Mouse (Mus musculus): ENCODE data around the gene Rab11fip5. TPM values are rescaled to one million over a fixed set of nuclear protein-coding genes. Genes with fewer than 3 reads are reported as not detected.

Rab11fip5 gene
- polyA plus RNA-seq, 1 experiment, result 22.4 TPM

DNA sequence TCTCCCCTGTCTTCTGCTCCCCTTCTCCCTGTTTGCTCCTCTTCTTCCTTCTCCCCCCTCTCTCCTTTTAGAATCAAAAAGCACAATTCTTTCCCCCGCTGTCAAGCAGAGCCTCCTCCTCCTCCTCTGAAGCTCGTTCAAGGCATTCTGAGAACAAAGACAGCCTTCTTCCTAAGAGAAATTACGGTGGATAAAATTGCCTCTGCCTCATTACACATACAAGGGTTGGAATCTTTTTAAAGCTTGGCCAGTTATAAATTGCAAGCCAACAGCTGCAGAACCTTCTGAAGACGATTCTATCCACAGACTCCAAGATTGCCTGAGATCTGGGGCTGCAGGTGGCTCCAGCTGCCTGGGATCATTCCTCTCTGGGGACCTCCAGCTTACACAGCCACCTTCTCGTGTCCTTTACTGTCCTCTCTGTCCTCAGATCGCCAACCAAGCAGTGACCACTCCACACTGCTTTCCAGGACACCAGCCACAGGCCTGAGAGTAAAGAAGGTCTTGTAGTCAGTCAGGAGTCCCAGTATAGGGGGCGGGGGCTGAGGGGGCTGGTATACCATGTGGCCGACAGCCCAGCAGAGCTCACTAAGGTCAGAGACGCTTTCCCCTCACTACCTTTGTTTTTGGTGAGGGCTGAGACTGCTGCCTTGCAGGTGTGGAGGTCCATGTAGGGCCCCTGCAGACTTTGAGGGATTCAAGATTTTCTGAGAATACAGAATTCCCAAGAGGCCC, 60.2 kb downstream of the Rab11fip5 start:
- DNase-seq (ENCODE audit: low read depth), result no peak

GRCm38 (mm10) chr6:85307894-85308293, 66.5 kb downstream of the Rab11fip5 start:
- DNase-seq (ENCODE audit: low read depth), result no peak

- no peak for DNase-seq (ENCODE audit: low read depth)
These were observed 68.1 kb downstream of the Rab11fip5 start for GRCm38 (mm10) chr6:85306375-85306774.

DNA sequence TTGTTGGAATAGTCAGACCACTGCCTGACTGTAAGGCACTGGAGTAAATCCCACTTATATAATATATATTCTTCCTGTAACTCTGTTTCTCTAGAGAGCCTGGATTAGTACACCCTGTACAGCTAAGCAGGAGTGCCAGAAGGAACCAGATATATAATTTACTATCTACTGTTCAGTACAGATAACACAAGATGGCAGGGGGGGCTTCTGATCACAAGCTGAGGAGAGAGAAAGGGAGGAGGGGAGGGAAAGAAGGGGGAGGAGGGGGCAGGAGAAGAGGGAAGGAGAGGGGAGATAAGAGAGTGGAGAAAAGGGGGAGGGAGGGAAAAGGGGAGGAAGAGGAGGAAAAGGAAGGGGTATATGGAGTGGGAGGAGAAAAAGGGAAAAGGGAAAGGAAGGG, 68.6 kb downstream of the Rab11fip5 start:
- DNase-seq (ENCODE audit: low read depth), result no peak

DNA sequence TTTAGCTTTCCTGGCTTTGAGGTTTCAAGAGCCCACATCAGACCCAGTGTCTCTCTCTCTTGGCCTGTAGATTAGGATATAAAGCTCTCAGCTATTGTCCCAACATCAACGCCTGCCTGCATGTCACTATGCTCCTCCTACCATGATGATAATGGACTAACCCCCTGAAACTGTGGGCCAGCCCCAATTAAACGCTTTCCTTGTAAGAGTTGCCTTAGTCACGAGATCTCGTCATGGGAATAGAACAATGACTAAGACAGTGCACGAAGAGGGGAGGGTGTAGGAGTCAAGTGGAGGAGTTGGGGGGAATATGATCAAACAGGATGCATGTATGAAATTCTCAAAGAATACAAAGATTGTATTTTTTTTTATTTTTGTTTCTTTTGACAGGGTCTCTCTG, 69.5 kb downstream of the Rab11fip5 start:
- no peak for DNase-seq (ENCODE audit: low read depth)

GRCm38 (mm10) chr6:85302326-85303055, 71.9 kb downstream of the Rab11fip5 start:
- DNase-seq (ENCODE audit: low read depth), result no peak

DNA sequence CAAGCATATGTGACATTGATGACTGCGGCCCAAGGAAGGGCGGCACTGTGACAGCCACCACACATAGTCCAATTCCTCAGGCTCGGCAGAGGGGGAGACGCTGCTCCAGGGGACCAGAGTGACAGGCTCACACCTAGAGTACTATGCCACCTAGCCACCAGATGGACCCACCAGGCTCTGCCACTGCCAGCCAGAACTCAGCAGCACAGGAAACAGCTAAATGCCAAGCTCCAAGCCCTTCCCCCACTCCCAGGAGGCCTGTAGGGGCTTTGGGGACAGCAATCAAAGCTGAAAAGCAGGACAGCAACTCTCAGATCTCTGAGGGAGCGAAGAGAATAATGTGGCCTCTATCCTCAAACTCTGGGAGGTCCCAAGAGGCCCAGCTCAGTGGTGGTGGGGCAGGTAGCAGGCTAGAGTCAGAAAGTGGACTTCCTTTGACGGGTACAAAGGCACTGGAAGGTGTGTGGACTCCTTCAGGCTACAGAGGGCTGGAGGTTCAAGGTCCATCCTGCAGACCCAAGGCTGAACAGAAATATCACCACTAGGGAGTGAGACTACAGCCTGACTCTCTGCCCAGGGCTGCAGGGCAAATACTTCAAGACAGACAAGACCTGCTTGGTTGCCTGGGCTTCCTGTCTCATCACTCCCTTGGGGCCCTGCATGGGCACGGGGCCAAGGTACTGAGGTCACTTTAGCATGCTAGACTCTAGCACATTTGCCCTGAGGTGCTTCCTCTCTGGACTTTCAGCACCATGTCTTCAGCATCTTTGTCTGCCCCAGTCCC, 78.9 kb downstream of the Rab11fip5 start:
- no peak for DNase-seq (ENCODE audit: low read depth)

- DNase-seq (ENCODE audit: low read depth), result no peak
These were observed 80.4 kb downstream of the Rab11fip5 start for GRCm38 (mm10) chr6:85294004-85294379.

GRCm38 (mm10) chr6:85293255-85294003, 81.0 kb downstream of the Rab11fip5 start:
- DNase-seq (ENCODE audit: low read depth), result no peak

DNA sequence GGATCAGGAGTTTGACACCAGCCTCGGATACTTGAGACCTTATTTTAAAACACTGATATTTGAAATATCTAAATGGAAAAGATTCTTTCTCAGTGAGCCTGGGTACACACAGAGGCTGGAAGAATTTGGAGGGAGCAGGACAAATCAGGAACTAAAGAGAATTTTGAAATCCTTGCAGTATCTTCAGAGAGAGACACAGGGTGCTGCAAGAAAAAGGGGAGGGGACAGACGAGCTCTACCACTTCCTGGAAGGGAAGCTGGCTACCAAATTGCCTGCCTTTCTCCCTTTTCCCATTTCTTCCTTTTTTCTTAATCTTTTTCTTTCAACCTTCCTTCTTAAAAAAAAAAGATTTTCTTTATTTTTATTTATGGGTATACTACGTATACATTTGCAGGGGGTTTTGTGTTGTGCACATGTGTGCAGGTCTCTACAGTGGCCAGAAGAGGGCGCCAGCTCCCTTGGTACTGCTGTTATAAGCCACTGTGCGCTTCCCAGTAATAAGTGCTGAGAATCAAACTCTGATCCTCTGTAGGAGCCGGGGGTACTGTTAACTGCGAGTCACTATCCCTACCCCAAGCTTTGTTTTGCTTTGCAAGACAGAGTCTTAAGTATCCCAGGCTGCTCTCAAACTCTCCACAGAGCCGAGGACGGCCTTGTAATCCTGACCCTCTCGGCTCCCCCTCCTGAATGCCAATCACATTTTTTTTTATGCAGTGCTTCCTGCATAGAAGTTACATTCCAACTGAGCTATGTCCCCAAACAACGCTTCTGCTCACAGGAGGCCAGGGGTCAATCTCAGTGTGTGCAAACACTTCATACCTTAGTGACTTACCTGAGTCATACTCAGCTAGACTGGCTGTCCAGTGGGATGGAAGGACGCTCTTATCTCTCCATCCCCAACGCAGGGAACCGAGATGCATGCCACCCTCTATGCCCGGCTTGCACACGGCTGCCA, 83.3 kb downstream of the Rab11fip5 start:
- no peak for DNase-seq (ENCODE audit: low read depth)

DNA sequence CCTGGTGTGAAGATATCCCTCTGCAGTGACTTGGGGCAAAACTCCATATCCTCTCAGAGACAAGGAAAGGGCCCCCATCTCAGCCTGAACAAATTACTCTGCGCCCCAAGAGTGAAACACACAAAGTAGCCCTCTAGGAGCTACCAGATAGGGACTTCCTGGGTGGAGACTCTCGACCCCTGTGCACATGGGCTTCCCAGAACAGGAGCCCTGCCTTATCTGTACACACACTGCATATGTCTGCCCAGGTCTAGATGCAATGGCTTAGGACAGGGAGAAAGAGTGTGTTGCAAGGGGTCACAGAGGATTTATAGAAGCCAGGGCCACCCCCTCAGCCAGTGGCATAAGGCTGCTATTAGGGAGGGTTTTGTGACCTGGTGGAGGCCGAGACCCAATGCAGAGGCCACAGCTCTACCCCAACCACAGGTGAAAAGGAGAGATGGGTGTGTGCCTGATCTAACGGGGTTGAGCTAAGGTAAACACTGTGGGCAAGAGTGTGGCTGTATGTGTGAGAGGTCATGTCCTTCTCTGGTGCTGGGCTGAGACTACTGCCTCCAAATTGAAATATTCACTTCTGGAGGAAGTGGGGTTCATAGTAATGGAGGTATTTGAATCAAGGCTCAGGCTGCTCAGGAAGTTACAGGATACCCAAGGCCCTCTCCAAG, 86.1 kb downstream of the Rab11fip5 start:
- DNase-seq (ENCODE audit: low read depth), result no peak

GRCm38 (mm10) chr6:85286283-85287047, 88.0 kb downstream of the Rab11fip5 start:
- no peak for DNase-seq (ENCODE audit: low read depth)

Other genes starting within 250 kb of the Rab11fip5 start
- 13.5 and 24.4 TPM in 2 replicates for gene Spr, start 236.9 kb downstream of the Rab11fip5 start, polyA plus RNA-seq (2012; rRNA removed)
- 0.16 and 0.38 TPM in 2 replicates for gene Emx1, start 187.2 kb downstream of the Rab11fip5 start, polyA plus RNA-seq (2012; rRNA removed)
- 8.8 and 18.6 TPM in 2 replicates for gene Sfxn5, start 41.2 kb downstream of the Rab11fip5 start, polyA plus RNA-seq (2012; rRNA removed)
- gene Noto, start 49.3 kb upstream of the Rab11fip5 start, polyA plus RNA-seq (2012; rRNA removed), result not detected in 2 replicates
- gene Smyd5, start 57.4 kb upstream of the Rab11fip5 start, polyA plus RNA-seq (2012; rRNA removed), result 21.4 and 23.9 TPM in 2 replicates
- 102 and 108 TPM in 2 replicates for gene Cct7, start 76.9 kb upstream of the Rab11fip5 start, polyA plus RNA-seq (2012; rRNA removed)
- 18.6 and 20.6 TPM in 2 replicates for gene Pradc1, start 77.3 kb upstream of the Rab11fip5 start, polyA plus RNA-seq (2012; rRNA removed)
- gene Fbxo41, start 128.4 kb upstream of the Rab11fip5 start, polyA plus RNA-seq (2012; rRNA removed), result 0.09 and 0.11 TPM in 2 replicates
- not detected in 2 replicates for gene Egr4, start 139.0 kb upstream of the Rab11fip5 start, polyA plus RNA-seq (2012; rRNA removed)
- 0.89 and 1.0 TPM in 2 replicates for gene Alms1, start 212.9 kb upstream of the Rab11fip5 start, polyA plus RNA-seq (2012; rRNA removed)